Mouse (Mus musculus) liver, postnatal 0 days (tissue): ENCODE data around the gene Itsn1. TPM values are rescaled to one million over a fixed set of nuclear protein-coding genes. Genes with fewer than 3 reads are reported as not detected.

Experiments
- ATAC-seq: fragments of 200-750 bp; cut with Nextera tagmentation; 2 replicates; pipeline ENCODE4 v1.8.0; 2017; ENCODE audit warnings: mild to moderate bottlenecking, moderate library complexity
- DNase-seq: peaks from one replicate; pipeline ENCODE4 v3.0.0-alpha.2; 2016
- H3K27ac ChIP-seq: fragments of 300-500 bp; sonication (generic); 2 replicates; pipeline ENCODE4 v1.5.1; 2014; ENCODE audit warnings: antibody characterized with exemption, moderate library complexity, mild to moderate bottlenecking, low read depth
- H3K27me3 ChIP-seq: fragments of 300-500 bp; sonication (generic); 2 replicates; pipeline ENCODE4 v1.6.1; 2014; ENCODE audit warnings: low read length, control low read depth, mixed read lengths; ENCODE audit not compliant: insufficient read depth
- H3K36me3 ChIP-seq: fragments of 300-500 bp; sonication (generic); replicated peaks from 2 replicates; pipeline ENCODE4 v1.6.1; 2014; ENCODE audit warnings: mild to moderate bottlenecking, control low read depth, low read length, moderate library complexity, mixed read lengths; ENCODE audit not compliant: insufficient read depth
- H3K4me1 ChIP-seq: fragments of 300-500 bp; sonication (generic); 2 replicates; pipeline ENCODE4 v1.6.1; 2014; ENCODE audit warnings: antibody characterized with exemption, mild to moderate bottlenecking, control low read depth; ENCODE audit not compliant: insufficient read depth
- H3K4me2 ChIP-seq: fragments of 300-500 bp; sonication (generic); 2 replicates; pipeline ENCODE4 v1.6.1; 2014; ENCODE audit warnings: low read depth, mild to moderate bottlenecking, low read length, moderate library complexity, mixed read lengths
- H3K4me3 ChIP-seq: fragments of 300-500 bp; sonication (generic); 2 replicates; pipeline ENCODE4 v1.5.1; 2014; ENCODE audit warnings: low read depth, low read length
- H3K9ac ChIP-seq: fragments of 300-500 bp; sonication (generic); replicated peaks from 2 replicates; pipeline ENCODE4 v1.6.1; 2014; ENCODE audit warnings: mild to moderate bottlenecking, moderate library complexity
- H3K9me3 ChIP-seq: fragments of 300-500 bp; sonication (generic); 2 replicates; pipeline ENCODE4 v1.6.1; 2016; ENCODE audit warnings: mild to moderate bottlenecking, control low read depth, low read length, mixed read lengths
- CTCF ChIP-seq: sonication (generic); IDR thresholded peaks from 2 replicates; pipeline ENCODE4 v1.5.1; 2016; ENCODE audit warnings: antibody characterized with exemption, low read depth
- EP300 ChIP-seq: IDR thresholded peaks from 2 replicates; pipeline ENCODE4 v1.6.1; 2016; ENCODE audit warnings: antibody characterized with exemption, low read depth, mild to moderate bottlenecking
- WGBS: fragments of 180-500 bp; shearing (Covaris S2); extraction: QIAGEN DNeasy Blood & Tissue Kit; methylation state at CpG from one replicate; pipeline ENCODE4 v1.1.7; 2014; ENCODE audit not compliant: insufficient replicate concordance; 5-methylcytosine and 5-hydroxymethylcytosine counted together
- polyA plus RNA-seq: library from polyadenylated mRNA; unstranded; fragments of >200 nt; fragmentation: Nextera tagmentation; extraction: Ambion mirVana; gene quantifications from 2 replicates; pipeline ENCODE4 v1.2.1, GENCODE M21; 2015

Gene Itsn1
- polyA plus RNA-seq, 1 experiment from 2014 or later: 19.7 TPM

GRCm38 (mm10) chr16:91704603-91705340, 24.3 kb upstream of the Itsn1 start:
- H3K27me3 ChIP-seq: no peaks in the 10 kb centered on the region
- no peak overlapping the region for H3K27ac ChIP-seq
- H3K4me3 ChIP-seq: no peak overlapping the region
- no peak for ATAC-seq
- H3K9me3 ChIP-seq: no peaks in the 10 kb centered on the region
- DNase-seq: no peak
- no peak overlapping the region for H3K9ac ChIP-seq
- TF ChIP-seq CTCF (peak; percentile 35), EP300 (no peak)
- WGBS: 86% methylated on average over 14 of the region's 14 CpGs
- peaks cover 36% of the 10 kb centered on the region for H3K36me3 ChIP-seq
- H3K4me2 ChIP-seq: no peak overlapping the region
- no peaks in the 10 kb centered on the region for H3K4me1 ChIP-seq

GRCm38 (mm10) chr16:91710241-91710640, 18.8 kb upstream of the Itsn1 start:
- Histone ChIP-seq H3K27ac (no peak overlapping the region), H3K4me2 (no peak overlapping the region), H3K36me3 (peaks cover 54% of the 10 kb centered on the region), H3K27me3 (no peaks in the 10 kb centered on the region), H3K4me3 (no peak overlapping the region), H3K9me3 (no peaks in the 10 kb centered on the region), H3K4me1 (no peaks in the 10 kb centered on the region), H3K9ac (no peak overlapping the region)
- 71% methylated on average over 7 of the region's 7 CpGs for WGBS
- DNase-seq (no peak), ATAC-seq (no peak)
- no peak for TF ChIP-seq EP300

GRCm38 (mm10) chr16:91716927-91717349, 12.1 kb upstream of the Itsn1 start:
- Histone ChIP-seq H3K9me3 (no peaks in the 10 kb centered on the region), H3K36me3 (peaks cover 33% of the 10 kb centered on the region), H3K4me2 (no peak overlapping the region), H3K4me3 (no peak overlapping the region), H3K27me3 (no peaks in the 10 kb centered on the region), H3K27ac (peak overlapping the region; percentile 52), H3K4me1 (peaks cover 8% of the 10 kb centered on the region; the same call in 1 of the 2 replicates), H3K9ac (no peak overlapping the region)
- WGBS: 55% methylated on average over 11 of the region's 11 CpGs
- ATAC-seq (peak; percentile 99), DNase-seq (peak; percentile 84)
- TF ChIP-seq CTCF: peak; percentile 61
- TF ChIP-seq EP300: peak; percentile 96

GRCm38 (mm10) chr16:91717399-91717798, 11.7 kb upstream of the Itsn1 start:
- H3K4me3 ChIP-seq: no peak overlapping the region
- WGBS: 56% methylated on average over 4 of the region's 4 CpGs
- DNase-seq: no peak
- ATAC-seq: peak; percentile 71
- no peak for TF ChIP-seq EP300
- TF ChIP-seq CTCF: no peak
- H3K27me3 ChIP-seq: no peaks in the 10 kb centered on the region
- H3K9ac ChIP-seq: no peak overlapping the region
- peak overlapping the region; percentile 95 for H3K27ac ChIP-seq
- no peaks in the 10 kb centered on the region for H3K9me3 ChIP-seq
- peak overlapping the region; percentile 30; the same call in 1 of the 2 replicates for H3K4me2 ChIP-seq
- peaks cover 28% of the 10 kb centered on the region for H3K36me3 ChIP-seq
- peaks cover 8% of the 10 kb centered on the region; the same call in 1 of the 2 replicates for H3K4me1 ChIP-seq

- DNase-seq: peak; percentile 74
- Histone ChIP-seq H3K27ac (no peak overlapping the region), H3K9ac (no peak overlapping the region), H3K4me3 (no peak overlapping the region), H3K4me1 (peaks cover 13% of the 10 kb centered on the region), H3K4me2 (no peak overlapping the region), H3K27me3 (no peaks in the 10 kb centered on the region), H3K36me3 (peaks cover 2% of the 10 kb centered on the region), H3K9me3 (no peaks in the 10 kb centered on the region)
- WGBS: 53% methylated on average over 3 of the region's 3 CpGs
- TF ChIP-seq CTCF (peak; percentile 88), EP300 (no peak)
- ATAC-seq: no peak
Observed at GRCm38 (mm10) chr16:91724247-91724646, 4.8 kb upstream of the Itsn1 start.

- TF ChIP-seq CTCF (no peak), EP300 (peak; percentile 60; the same call in 1 of the 2 replicates)
Observed at GRCm38 (mm10) chr16:91727433-91727832, 1.6 kb upstream of the Itsn1 start.

More at GRCm38 (mm10) chr16:91727433-91727832, 1.6 kb upstream of the Itsn1 start:
- Histone ChIP-seq H3K27ac (peak overlapping the region; percentile 88), H3K27me3 (peaks cover 13% of the 10 kb centered on the region), H3K4me1 (peaks cover 18% of the 10 kb centered on the region), H3K4me2 (peak overlapping the region; percentile 95), H3K36me3 (no peaks in the 10 kb centered on the region), H3K9me3 (no peaks in the 10 kb centered on the region), H3K9ac (no peak overlapping the region; the same call in 1 of the 2 replicates), H3K4me3 (peak overlapping the region; percentile 85)
- WGBS: 57% methylated on average over 15 of the region's 15 CpGs
- DNase-seq (peak; percentile 72), ATAC-seq (no peak)
